Mouse (Mus musculus): ENCODE results near the gene Magi1. TPM values are rescaled to one million over a fixed set of nuclear protein-coding genes. Genes with fewer than 3 reads are reported as not detected.

Gene Magi1
- polyA plus RNA-seq, 1 experiment from 2014 or later, result 6.8 TPM

GRCm38 (mm10) chr6:93716686-93717625 is 566.8 kb downstream of the Magi1 start:
- ATAC-seq (ENCODE audit: low read depth) (peak; percentile 20; the same call in 1 of the 2 replicates), DNase-seq (ENCODE audit: low spot score) (peak; percentile 64)
- Histone ChIP-seq H3K4me3 (ENCODE audit: low read depth, low read length) (peak overlapping the region; percentile 24), H3K4me2 (ENCODE audit: low read depth, low read length) (peak overlapping the region; percentile 53), H3K9me3 (ENCODE audit: control insufficient read depth, low read length) (no peaks in the 10 kb centered on the region), H3K4me1 (ENCODE audit: control insufficient read depth, insufficient read depth, low read length) (peaks cover 21% of the 10 kb centered on the region), H3K27ac (replicated peaks; ENCODE audit: low read depth, low read length) (no peak overlapping the region), H3K36me3 (ENCODE audit: control insufficient read depth, insufficient read depth, low read length) (no peaks in the 10 kb centered on the region), H3K9ac (ENCODE audit: low read depth, low read length) (no peak overlapping the region), H3K27me3 (replicated peaks; ENCODE audit: control insufficient read depth, insufficient read depth, low read length) (peaks cover 9% of the 10 kb centered on the region)
- 8% methylated on average over 24 of the region's 24 CpGs for WGBS

DNA sequence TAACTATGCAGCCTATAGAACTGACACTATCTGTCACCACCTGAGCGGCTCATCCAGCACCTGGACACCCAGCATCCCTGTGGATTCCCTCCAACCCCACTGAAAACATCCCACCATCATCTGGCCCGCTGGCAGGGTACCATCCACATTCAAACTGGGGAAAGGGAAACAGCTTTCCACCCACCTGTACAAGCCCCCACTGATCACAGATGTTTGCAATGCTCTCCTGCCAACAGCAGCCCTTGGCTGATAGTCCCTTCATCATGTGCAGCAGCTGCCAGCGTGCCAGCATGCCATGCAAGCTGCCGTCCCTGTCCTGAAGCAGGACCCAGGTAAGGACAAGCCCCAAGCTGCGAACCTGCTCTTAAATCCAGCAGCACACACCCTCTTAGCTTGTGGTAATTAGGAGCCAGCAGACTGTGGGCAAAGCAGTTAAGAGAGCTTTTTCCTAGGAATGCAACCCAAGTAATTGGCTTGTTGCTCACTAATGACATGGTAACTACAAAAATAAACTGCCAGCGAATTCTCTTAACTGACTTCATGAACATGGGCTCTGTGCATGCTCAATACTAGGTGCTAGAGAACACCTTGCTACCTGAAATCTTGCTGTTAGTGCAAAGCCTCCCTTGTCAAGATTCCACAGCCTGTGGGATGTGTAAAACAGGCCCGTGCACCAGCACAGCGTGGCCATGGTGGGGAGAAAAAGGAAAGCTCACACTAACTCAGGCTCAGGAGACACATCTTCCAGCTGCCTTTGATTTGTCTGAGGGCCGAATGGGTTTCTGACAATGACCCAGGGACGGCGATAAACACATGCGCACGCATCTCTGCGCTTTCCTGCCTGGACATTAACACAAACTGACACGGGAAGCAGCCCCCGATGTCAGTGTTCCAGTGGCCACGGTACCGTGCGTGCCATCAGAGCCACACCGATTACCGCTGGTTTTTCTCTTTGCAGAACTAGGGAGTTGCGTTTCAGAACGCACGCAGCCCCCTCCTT is 568.2 kb downstream of the Magi1 start:
- no peaks in the 10 kb centered on the region for H3K9me3 ChIP-seq (ENCODE audit: control insufficient read depth, low read length)
- H3K4me3 ChIP-seq (ENCODE audit: low read depth, low read length), result peak overlapping the region; percentile 29
- H3K4me1 ChIP-seq (ENCODE audit: control insufficient read depth, insufficient read depth, low read length), result peaks cover 21% of the 10 kb centered on the region
- 26% methylated on average over 23 of the region's 24 CpGs for WGBS
- ATAC-seq (ENCODE audit: low read depth), result peak; percentile 41; the same call in 1 of the 2 replicates
- H3K27ac ChIP-seq (replicated peaks; ENCODE audit: low read depth, low read length), result no peak overlapping the region
- DNase-seq (ENCODE audit: low spot score), result no peak
- peaks cover 9% of the 10 kb centered on the region for H3K27me3 ChIP-seq (replicated peaks; ENCODE audit: control insufficient read depth, insufficient read depth, low read length)
- 0 out of 2 replicates have a peak overlapping the region, but pooled peaks have one; percentile 41 for H3K9ac ChIP-seq (ENCODE audit: low read depth, low read length)
- peak overlapping the region; percentile 53 for H3K4me2 ChIP-seq (ENCODE audit: low read depth, low read length)
- no peaks in the 10 kb centered on the region for H3K36me3 ChIP-seq (ENCODE audit: control insufficient read depth, insufficient read depth, low read length)

- DNase-seq (ENCODE audit: low spot score) (no peak), ATAC-seq (ENCODE audit: low read depth) (no peak)
- no peaks in the 10 kb centered on the region for H3K27me3 ChIP-seq (replicated peaks; ENCODE audit: control insufficient read depth, insufficient read depth, low read length)
- no peak overlapping the region for H3K27ac ChIP-seq (replicated peaks; ENCODE audit: low read depth, low read length)
- H3K9me3 ChIP-seq (ENCODE audit: control insufficient read depth, low read length), result no peaks in the 10 kb centered on the region
- H3K4me3 ChIP-seq (ENCODE audit: low read depth, low read length), result no peak overlapping the region
- H3K4me1 ChIP-seq (ENCODE audit: control insufficient read depth, insufficient read depth, low read length), result no peaks in the 10 kb centered on the region
- H3K36me3 ChIP-seq (ENCODE audit: control insufficient read depth, insufficient read depth, low read length), result no peaks in the 10 kb centered on the region
- no peak overlapping the region for H3K4me2 ChIP-seq (ENCODE audit: low read depth, low read length)
- H3K9ac ChIP-seq (ENCODE audit: low read depth, low read length), result no peak overlapping the region
- 76% methylated on average over 5 of the region's 5 CpGs for WGBS
Observed at GRCm38 (mm10) chr6:93704350-93704749, 579.4 kb downstream of the Magi1 start.

DNA sequence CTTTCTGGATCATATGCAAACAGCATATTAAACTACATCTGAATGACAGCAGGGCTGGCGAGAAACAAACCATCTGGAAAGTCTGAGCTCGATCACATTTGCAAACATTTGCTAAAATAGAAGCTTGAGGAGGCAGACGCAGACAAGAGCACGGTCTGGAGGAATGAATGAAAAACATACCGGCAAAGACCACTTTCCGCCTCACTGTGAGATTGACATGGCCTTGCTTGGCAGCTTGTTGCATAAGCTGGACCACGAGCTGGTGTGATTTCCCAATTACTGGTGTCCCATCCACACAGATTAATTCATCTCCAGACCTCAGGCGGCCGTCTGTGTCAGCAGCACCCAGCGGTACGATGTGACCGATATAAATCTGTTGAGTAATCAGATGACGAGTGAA is 584.3 kb downstream of the Magi1 start:
- no peak overlapping the region for H3K4me3 ChIP-seq (ENCODE audit: low read depth, low read length)
- no peak overlapping the region for H3K9ac ChIP-seq (ENCODE audit: low read depth, low read length)
- peak; percentile 12 for DNase-seq (ENCODE audit: low spot score)
- WGBS, result 73% methylated on average over 13 of the region's 13 CpGs
- H3K27me3 ChIP-seq (replicated peaks; ENCODE audit: control insufficient read depth, insufficient read depth, low read length), result no peaks in the 10 kb centered on the region
- no peaks in the 10 kb centered on the region for H3K9me3 ChIP-seq (ENCODE audit: control insufficient read depth, low read length)
- H3K27ac ChIP-seq (replicated peaks; ENCODE audit: low read depth, low read length), result no peak overlapping the region
- no peaks in the 10 kb centered on the region for H3K4me1 ChIP-seq (ENCODE audit: control insufficient read depth, insufficient read depth, low read length)
- H3K36me3 ChIP-seq (ENCODE audit: control insufficient read depth, insufficient read depth, low read length), result peaks cover 18% of the 10 kb centered on the region; the same call in 1 of the 2 replicates
- no peak for ATAC-seq (ENCODE audit: low read depth)
- no peak overlapping the region for H3K4me2 ChIP-seq (ENCODE audit: low read depth, low read length)

DNA sequence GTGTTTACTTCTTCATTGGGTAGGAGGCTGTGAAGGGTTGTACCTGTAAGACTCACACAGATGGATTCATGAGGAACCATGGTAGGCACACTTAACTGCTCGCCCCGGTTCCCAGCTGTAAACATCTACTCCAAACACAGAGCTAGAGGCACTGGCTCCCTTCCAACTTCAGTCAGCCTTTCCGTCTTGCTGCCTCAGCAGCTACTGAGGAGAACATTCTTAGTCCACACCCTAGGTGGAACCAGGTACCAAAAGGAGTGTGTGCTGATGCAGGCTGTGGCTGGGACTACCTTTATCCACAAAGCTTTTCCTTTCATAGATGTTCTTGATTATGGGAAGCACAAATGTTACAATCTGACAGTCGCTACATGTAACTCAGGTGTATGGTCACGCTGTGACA is 585.8 kb downstream of the Magi1 start:
- H3K4me3 ChIP-seq (ENCODE audit: low read depth, low read length), result no peak overlapping the region
- DNase-seq (ENCODE audit: low spot score) (peak; percentile 41), ATAC-seq (ENCODE audit: low read depth) (no peak)
- peaks cover 18% of the 10 kb centered on the region; the same call in 1 of the 2 replicates for H3K36me3 ChIP-seq (ENCODE audit: control insufficient read depth, insufficient read depth, low read length)
- H3K9ac ChIP-seq (ENCODE audit: low read depth, low read length), result no peak overlapping the region
- H3K27me3 ChIP-seq (replicated peaks; ENCODE audit: control insufficient read depth, insufficient read depth, low read length), result no peaks in the 10 kb centered on the region
- no peak overlapping the region for H3K4me2 ChIP-seq (ENCODE audit: low read depth, low read length)
- H3K4me1 ChIP-seq (ENCODE audit: control insufficient read depth, insufficient read depth, low read length), result no peaks in the 10 kb centered on the region
- no peaks in the 10 kb centered on the region for H3K9me3 ChIP-seq (ENCODE audit: control insufficient read depth, low read length)
- no peak overlapping the region for H3K27ac ChIP-seq (replicated peaks; ENCODE audit: low read depth, low read length)
- 79% methylated on average over 5 of the region's 5 CpGs for WGBS

GRCm38 (mm10) chr6:93678766-93679165 is 605.0 kb downstream of the Magi1 start:
- H3K9me3 ChIP-seq (ENCODE audit: control insufficient read depth, low read length), result no peaks in the 10 kb centered on the region
- H3K9ac ChIP-seq (ENCODE audit: low read depth, low read length), result no peak overlapping the region
- H3K27ac ChIP-seq (replicated peaks; ENCODE audit: low read depth, low read length), result no peak overlapping the region
- no peaks in the 10 kb centered on the region for H3K27me3 ChIP-seq (replicated peaks; ENCODE audit: control insufficient read depth, insufficient read depth, low read length)
- H3K4me3 ChIP-seq (ENCODE audit: low read depth, low read length), result no peak overlapping the region
- no peaks in the 10 kb centered on the region for H3K4me1 ChIP-seq (ENCODE audit: control insufficient read depth, insufficient read depth, low read length)
- ATAC-seq (ENCODE audit: low read depth) (no peak), DNase-seq (ENCODE audit: low spot score) (no peak)
- H3K4me2 ChIP-seq (ENCODE audit: low read depth, low read length), result no peak overlapping the region
- 74% methylated on average over 17 of the region's 17 CpGs for WGBS
- peaks cover 30% of the 10 kb centered on the region for H3K36me3 ChIP-seq (ENCODE audit: control insufficient read depth, insufficient read depth, low read length)

- DNase-seq (ENCODE audit: low spot score), result peak; percentile 77
- WGBS, result 42% methylated on average over 2 of the region's 2 CpGs
- Histone ChIP-seq H3K36me3 (ENCODE audit: control insufficient read depth, insufficient read depth, low read length) (no peaks in the 10 kb centered on the region), H3K4me1 (ENCODE audit: control insufficient read depth, insufficient read depth, low read length) (0 out of 2 replicates have a peak, but pooled peaks cover 4% of the 10 kb centered on the region), H3K4me3 (ENCODE audit: low read depth, low read length) (no peak overlapping the region), H3K9ac (ENCODE audit: low read depth, low read length) (no peak overlapping the region), H3K27ac (replicated peaks; ENCODE audit: low read depth, low read length) (no peak overlapping the region), H3K9me3 (ENCODE audit: control insufficient read depth, low read length) (no peaks in the 10 kb centered on the region), H3K4me2 (ENCODE audit: low read depth, low read length) (no peak overlapping the region), H3K27me3 (replicated peaks; ENCODE audit: control insufficient read depth, insufficient read depth, low read length) (no peaks in the 10 kb centered on the region)
- peak; percentile 63 for ATAC-seq (ENCODE audit: low read depth)
Observed at GRCm38 (mm10) chr6:93666731-93667130, 617.0 kb downstream of the Magi1 start.

DNA sequence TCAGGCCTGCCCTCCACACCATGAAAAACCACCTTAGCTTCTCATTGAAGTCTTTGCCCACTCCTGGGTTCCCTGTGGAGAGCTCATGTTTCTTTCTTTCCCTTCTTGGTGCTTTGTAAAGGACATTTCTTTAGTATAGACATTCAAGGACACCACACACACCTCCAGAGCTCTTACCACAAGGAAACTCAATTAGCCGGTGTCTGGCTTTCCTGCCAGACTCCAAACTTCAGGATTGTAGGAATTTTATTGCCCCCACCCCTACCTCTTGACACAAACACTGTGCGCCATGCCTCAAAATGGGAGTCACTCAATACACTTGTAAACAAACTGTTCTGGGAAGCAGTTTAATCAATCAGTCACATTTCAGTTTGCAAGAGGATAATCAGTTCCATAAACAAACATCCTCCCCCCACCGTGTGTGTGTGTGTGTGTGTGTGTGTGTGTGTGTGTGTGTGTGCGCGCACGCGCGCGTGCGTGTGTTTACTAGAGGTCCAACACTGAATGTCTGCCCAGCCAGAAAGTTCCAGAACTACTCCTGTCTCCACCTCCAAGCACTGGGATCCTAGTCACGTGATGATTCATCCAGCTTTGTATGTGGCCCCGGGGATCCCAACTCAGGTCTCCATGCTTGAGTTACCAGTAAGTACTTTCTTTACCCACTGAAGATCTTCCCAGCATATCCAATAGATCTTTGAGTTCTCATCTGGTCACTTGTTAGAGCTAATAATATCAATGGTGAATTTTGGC is 618.5 kb downstream of the Magi1 start:
- Histone ChIP-seq H3K27ac (replicated peaks; ENCODE audit: low read depth, low read length) (no peak overlapping the region), H3K9ac (ENCODE audit: low read depth, low read length) (no peak overlapping the region), H3K4me2 (ENCODE audit: low read depth, low read length) (no peak overlapping the region), H3K4me1 (ENCODE audit: control insufficient read depth, insufficient read depth, low read length) (0 out of 2 replicates have a peak, but pooled peaks cover 4% of the 10 kb centered on the region), H3K36me3 (ENCODE audit: control insufficient read depth, insufficient read depth, low read length) (no peaks in the 10 kb centered on the region), H3K27me3 (replicated peaks; ENCODE audit: control insufficient read depth, insufficient read depth, low read length) (no peaks in the 10 kb centered on the region), H3K4me3 (ENCODE audit: low read depth, low read length) (no peak overlapping the region), H3K9me3 (ENCODE audit: control insufficient read depth, low read length) (no peaks in the 10 kb centered on the region)
- ATAC-seq (ENCODE audit: low read depth) (no peak), DNase-seq (ENCODE audit: low spot score) (peak; percentile 17)
- WGBS, result 77% methylated on average over 12 of the region's 12 CpGs
